Mouse (Mus musculus) embryonic facial prominence, embryonic 11.5 days (tissue): Measurements from ENCODE around the gene Clns1a. TPM values are rescaled to one million over a fixed set of nuclear protein-coding genes. Genes with fewer than 3 reads are reported as not detected.

Experiments
- ATAC-seq: fragments of 200-750 bp; cut with Nextera tagmentation; replicated peaks from 2 replicates; pipeline ENCODE4 v1.8.0; 2017; ENCODE audit warnings: low read depth; ENCODE audit not compliant: insufficient number of reproducible peaks, low FRiP score, low TSS enrichment
- DNase-seq: peaks from one replicate; pipeline ENCODE4 v3.0.0-alpha.2; 2015; ENCODE audit warnings: low spot score
- H3K27ac ChIP-seq: fragments of 300-500 bp; sonication (generic); replicated peaks from 2 replicates; pipeline ENCODE4 v1.5.1; 2014; ENCODE audit warnings: mild to moderate bottlenecking, low read depth, low read length, control low read depth
- H3K27me3 ChIP-seq: fragments of 300-500 bp; sonication (generic); 2 replicates; pipeline ENCODE4 v1.6.1; 2014; ENCODE audit warnings: mild to moderate bottlenecking, low read length, moderate library complexity, mixed read lengths; ENCODE audit not compliant: control insufficient read depth, insufficient read depth
- H3K36me3 ChIP-seq: fragments of 300-500 bp; sonication (generic); replicated peaks from 2 replicates; pipeline ENCODE4 v1.6.1; 2014; ENCODE audit warnings: low read depth, mild to moderate bottlenecking, low read length, moderate library complexity, mixed read lengths; ENCODE audit not compliant: control insufficient read depth, insufficient read depth
- H3K4me1 ChIP-seq: fragments of 300-500 bp; sonication (generic); 2 replicates; pipeline ENCODE4 v1.6.1; 2014; ENCODE audit warnings: low read length, mixed read lengths; ENCODE audit not compliant: control insufficient read depth, insufficient read depth
- H3K4me2 ChIP-seq: fragments of 300-500 bp; sonication (generic); 2 replicates; pipeline ENCODE4 v1.6.1; 2014; ENCODE audit warnings: low read depth, mild to moderate bottlenecking, control low read depth, low read length, moderate library complexity
- H3K4me3 ChIP-seq: fragments of 300-500 bp; sonication (generic); 2 replicates; pipeline ENCODE4 v1.5.1; 2014; ENCODE audit warnings: low read depth, low read length, control low read depth
- H3K9ac ChIP-seq: fragments of 300-500 bp; sonication (generic); replicated peaks from 2 replicates; pipeline ENCODE4 v1.6.1; 2014; ENCODE audit warnings: mild to moderate bottlenecking, control low read depth, low read length
- H3K9me3 ChIP-seq: fragments of 300-500 bp; sonication (generic); replicated peaks from 2 replicates; pipeline ENCODE4 v1.6.1; 2016; ENCODE audit warnings: mild to moderate bottlenecking, low read length, inconsistent platforms, mixed read lengths; ENCODE audit not compliant: control insufficient read depth
- WGBS: fragments of 180-500 bp; shearing (Covaris S2); extraction: QIAGEN DNeasy Blood & Tissue Kit; methylation state at CpG from one replicate; pipeline ENCODE4 v1.1.7; 2014; 5-methylcytosine and 5-hydroxymethylcytosine counted together
- polyA plus RNA-seq: library from polyadenylated mRNA; unstranded; fragments of >200 nt; fragmentation: Nextera tagmentation; extraction: Ambion mirVana; gene quantifications from 2 replicates; pipeline ENCODE4 v1.2.1, GENCODE M21; 2014

The Clns1a gene
- polyA plus RNA-seq = 293 and 295 TPM in 2 replicates

DNA sequence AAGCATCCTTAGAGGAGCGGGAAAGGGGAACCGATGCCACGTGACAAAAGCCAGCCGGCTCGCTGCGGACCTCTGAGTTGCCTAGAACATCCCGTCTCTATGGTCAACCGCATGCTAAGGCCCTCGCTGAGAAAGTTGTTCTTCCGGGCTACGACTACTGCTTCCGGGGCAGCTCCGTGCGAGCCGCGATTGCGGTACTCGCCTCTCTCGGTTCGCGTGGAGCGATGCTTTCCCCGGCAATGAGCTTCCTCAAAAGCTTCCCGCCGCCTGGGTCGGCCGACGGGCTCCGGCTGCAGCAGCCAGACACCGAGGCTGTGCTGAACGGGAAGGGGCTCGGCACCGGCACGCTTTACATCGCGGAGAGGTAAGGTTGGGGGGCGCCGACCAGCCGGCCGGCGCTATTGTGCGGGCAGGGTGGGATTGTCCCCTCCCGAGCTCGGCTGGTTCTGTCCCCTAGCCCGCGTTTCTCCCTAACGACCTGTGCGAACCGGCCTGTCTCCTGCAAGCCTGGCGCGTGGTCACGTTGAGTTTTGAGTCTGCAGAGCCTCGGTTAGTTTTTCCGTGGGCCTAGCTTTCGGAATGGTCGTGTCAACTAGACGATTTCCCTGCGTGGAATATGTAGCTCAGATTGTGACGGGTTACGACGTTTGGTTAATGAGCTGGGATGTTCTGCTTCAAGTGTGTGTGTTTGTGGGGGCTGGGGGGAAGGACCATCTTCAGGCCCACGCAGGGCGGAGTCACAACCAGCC lies at the start of gene Clns1a:
Gene Clns1a, plus strand, starts transcription at position 129 of the 749 bp plus-strand sequence.
- Histone ChIP-seq H3K4me3 (peak within 1 kb of the TSS; percentile 97), H3K4me1 (no peaks in the 10 kb centered on the region), H3K27ac (peak within 1 kb of the TSS; percentile 59), H3K9ac (peak within 1 kb of the TSS; percentile 95), H3K4me2 (peak within 1 kb of the TSS; percentile 52), H3K36me3 (no peaks in the 10 kb centered on the region; the same call in 1 of the 2 replicates), H3K9me3 (no peaks in the 10 kb centered on the region), H3K27me3 (no peaks in the 10 kb centered on the region)
- peak; percentile 96 for DNase-seq
- ATAC-seq = peak; percentile 97
- under 1% methylated on average over 63 of the region's 63 CpGs for WGBS

DNA sequence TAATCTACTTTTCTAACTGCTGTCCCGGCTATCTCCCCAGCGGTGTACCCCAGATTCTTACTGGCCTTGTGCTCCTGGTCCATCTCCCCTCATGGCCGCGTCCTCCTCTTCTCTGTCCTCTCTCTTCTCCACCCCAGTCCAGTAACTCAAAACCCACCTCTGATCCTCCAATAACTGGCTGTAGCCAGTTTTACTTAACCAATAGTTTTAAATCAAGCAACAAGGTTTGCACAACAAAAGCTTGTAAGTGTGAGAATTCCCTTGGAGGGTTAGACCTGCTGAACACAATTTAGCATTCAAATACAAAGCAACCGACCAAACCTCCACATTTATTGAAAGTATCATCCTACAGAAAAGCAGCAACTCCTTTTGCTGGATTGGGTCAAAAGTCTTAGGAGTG lies 48.8 kb upstream of the Clns1a start:
- WGBS = 90% methylated on average over 5 of the region's 5 CpGs
- Histone ChIP-seq H3K4me3 (no peak overlapping the region), H3K4me2 (no peak overlapping the region), H3K4me1 (no peaks in the 10 kb centered on the region), H3K27ac (no peak overlapping the region), H3K36me3 (no peaks in the 10 kb centered on the region), H3K27me3 (no peaks in the 10 kb centered on the region), H3K9me3 (no peaks in the 10 kb centered on the region), H3K9ac (no peak overlapping the region)
- no peak for DNase-seq
- ATAC-seq = no peak

DNA sequence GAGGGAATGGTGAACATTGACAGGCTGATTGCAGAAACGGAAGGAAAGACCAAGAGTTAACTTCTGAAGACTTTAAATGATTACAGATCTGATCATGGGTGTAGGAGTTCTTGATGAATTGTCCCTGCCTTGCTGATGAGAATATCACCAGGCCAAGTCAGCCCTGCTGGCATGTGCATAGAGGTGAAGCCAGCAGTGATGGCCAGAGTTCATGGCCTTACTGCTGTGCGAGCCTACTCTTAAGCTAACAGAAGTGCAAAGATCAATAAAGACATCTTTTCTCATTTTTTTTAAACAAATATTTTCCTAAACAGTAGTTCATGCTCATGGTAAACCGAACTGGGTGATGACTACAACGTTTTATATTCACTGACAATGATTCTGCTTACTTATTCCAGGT lies 45.7 kb upstream of the Clns1a start:
- Histone ChIP-seq H3K4me2 (no peak overlapping the region), H3K27me3 (no peaks in the 10 kb centered on the region), H3K9ac (no peak overlapping the region), H3K4me3 (no peak overlapping the region), H3K4me1 (no peaks in the 10 kb centered on the region), H3K9me3 (no peaks in the 10 kb centered on the region), H3K36me3 (no peaks in the 10 kb centered on the region; the same call in 1 of the 2 replicates), H3K27ac (no peak overlapping the region)
- ATAC-seq (no peak), DNase-seq (no peak)
- 86% methylated on average over 4 of the region's 4 CpGs for WGBS

DNA sequence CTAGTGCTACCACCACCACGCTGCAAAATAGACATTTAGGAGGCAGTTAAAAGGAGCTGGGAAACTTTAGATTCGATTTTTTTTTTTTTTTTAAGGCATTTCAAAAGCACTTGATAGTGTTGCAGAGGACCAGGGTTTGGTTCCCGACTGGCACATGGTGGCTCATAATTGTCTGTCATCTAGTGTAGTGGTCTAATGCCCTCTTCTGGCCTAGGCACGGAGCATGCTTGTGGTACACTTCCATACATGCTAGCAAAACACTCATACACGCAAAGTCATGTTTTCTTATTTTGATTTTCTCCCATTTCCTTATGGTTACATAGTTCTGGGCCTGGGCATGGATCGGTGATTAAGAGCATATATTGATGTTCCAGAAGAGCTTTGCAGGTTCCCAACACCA lies 40.3 kb upstream of the Clns1a start:
- Histone ChIP-seq H3K4me2 (no peak overlapping the region), H3K27ac (no peak overlapping the region), H3K9ac (no peak overlapping the region), H3K4me1 (no peaks in the 10 kb centered on the region), H3K27me3 (no peaks in the 10 kb centered on the region), H3K36me3 (no peaks in the 10 kb centered on the region; the same call in 1 of the 2 replicates), H3K9me3 (no peaks in the 10 kb centered on the region), H3K4me3 (no peak overlapping the region)
- no peak for ATAC-seq
- no peak for DNase-seq
- WGBS = 93% methylated on average over 6 of the region's 6 CpGs

DNA sequence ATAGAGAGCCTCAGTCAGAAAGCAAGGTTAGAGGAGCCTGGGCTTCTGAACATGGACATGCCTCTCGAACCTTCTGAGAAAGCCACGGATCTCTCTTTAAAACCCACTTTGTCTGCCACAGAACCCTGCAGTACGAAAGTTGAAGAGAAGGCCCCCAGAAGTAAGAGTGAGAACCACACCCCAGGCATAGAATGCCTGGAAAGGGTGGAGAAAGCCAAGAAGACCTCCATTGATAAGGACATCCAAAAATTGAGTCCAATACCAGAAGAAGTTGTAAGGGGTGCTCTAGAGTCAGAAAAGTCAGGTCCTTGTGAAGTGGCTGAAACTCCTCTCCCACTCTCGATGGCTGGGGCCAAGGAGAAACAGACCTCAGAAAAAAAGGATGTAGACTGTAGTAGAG lies 34.8 kb upstream of the Clns1a start:
- Histone ChIP-seq H3K4me2 (no peak overlapping the region), H3K27ac (no peak overlapping the region), H3K9me3 (no peaks in the 10 kb centered on the region), H3K4me1 (no peaks in the 10 kb centered on the region), H3K27me3 (no peaks in the 10 kb centered on the region), H3K4me3 (no peak overlapping the region), H3K36me3 (peaks cover 3% of the 10 kb centered on the region; the same call in 1 of the 2 replicates), H3K9ac (no peak overlapping the region)
- no peak for DNase-seq
- ATAC-seq = no peak
- 87% methylated on average over 4 of the region's 4 CpGs for WGBS

DNA sequence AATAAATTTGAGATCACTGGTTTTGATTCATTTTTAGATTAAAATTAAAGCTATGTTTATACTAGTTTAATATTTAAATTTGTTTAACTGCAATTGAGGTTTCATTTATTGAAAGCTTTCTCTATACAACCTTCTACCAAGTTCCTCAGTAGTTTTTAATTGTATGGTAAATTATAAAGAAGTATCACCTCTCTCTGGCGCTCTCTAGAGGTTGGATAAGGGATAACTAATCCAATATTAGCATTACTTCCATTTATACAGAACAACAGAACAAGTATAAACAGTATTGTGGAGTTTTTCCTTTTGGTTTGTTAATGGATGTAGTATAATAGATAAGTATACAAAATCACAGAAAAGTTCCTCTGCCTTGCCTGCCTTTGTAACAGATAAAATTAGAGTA lies 17.2 kb upstream of the Clns1a start:
- ATAC-seq (no peak), DNase-seq (peak; percentile 59)
- no peak overlapping the region for H3K4me2 ChIP-seq
- no peak overlapping the region for H3K27ac ChIP-seq
- no peak overlapping the region for H3K4me3 ChIP-seq
- H3K27me3 ChIP-seq = no peaks in the 10 kb centered on the region
- no peaks in the 10 kb centered on the region; the same call in 1 of the 2 replicates for H3K36me3 ChIP-seq
- WGBS = 21% methylated on average over 1 of the region's 1 CpGs
- H3K9ac ChIP-seq = no peak overlapping the region
- no peaks in the 10 kb centered on the region for H3K4me1 ChIP-seq
- H3K9me3 ChIP-seq = no peaks in the 10 kb centered on the region

DNA sequence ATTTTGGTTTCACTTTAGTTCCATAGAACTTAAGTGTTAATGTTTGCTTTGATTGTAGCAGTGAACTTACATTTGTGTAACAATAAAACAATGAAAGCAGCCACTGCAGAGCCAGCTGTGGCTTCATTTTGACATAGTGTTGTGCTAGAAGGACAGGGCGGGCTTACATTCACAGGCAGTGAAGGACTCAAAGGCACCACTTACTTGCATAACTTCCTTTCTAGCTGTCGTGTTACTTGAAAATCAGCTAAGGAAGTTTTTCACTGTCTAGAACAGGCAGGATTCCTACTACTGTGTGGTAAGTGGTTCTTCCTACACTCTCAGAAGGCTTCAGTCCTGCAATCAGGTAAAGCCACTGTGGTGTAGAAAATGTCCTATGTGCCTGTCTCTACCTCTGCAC lies 8.6 kb upstream of the Clns1a start:
- DNase-seq (no peak), ATAC-seq (no peak)
- WGBS = 94% methylated on average over 2 of the region's 2 CpGs
- Histone ChIP-seq H3K27ac (no peak overlapping the region), H3K4me3 (no peak overlapping the region), H3K27me3 (no peaks in the 10 kb centered on the region), H3K36me3 (0 out of 2 replicates have a peak, but pooled peaks cover 4% of the 10 kb centered on the region), H3K4me2 (no peak overlapping the region), H3K9me3 (no peaks in the 10 kb centered on the region), H3K9ac (no peak overlapping the region), H3K4me1 (no peaks in the 10 kb centered on the region)

DNA sequence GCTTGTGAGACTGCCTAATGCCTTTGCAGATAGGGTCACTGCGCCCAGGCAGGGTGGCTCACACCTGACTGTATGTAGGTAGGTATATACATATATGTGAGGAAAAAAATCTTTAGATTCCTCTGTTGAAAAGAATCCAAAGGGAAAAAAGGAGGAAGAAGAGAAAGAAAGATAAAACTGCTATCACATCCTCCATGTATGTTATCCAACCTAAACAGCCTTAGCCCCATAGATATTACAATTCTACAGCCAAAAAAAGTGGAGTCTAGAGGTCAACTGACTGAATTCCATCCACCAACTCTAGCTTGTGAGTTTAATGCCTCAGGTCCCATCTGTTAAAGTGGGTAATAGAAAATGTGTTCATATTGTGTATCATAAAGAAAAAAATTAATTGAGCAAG lies 993 bp upstream of the Clns1a start:
- no peaks in the 10 kb centered on the region; the same call in 1 of the 2 replicates for H3K36me3 ChIP-seq
- H3K27me3 ChIP-seq = no peaks in the 10 kb centered on the region
- H3K9me3 ChIP-seq = no peaks in the 10 kb centered on the region
- no peak overlapping the region for H3K4me3 ChIP-seq
- ATAC-seq (no peak), DNase-seq (no peak)
- H3K9ac ChIP-seq = no peak overlapping the region
- H3K4me2 ChIP-seq = no peak overlapping the region
- no peaks in the 10 kb centered on the region for H3K4me1 ChIP-seq
- H3K27ac ChIP-seq = no peak overlapping the region
- 94% methylated on average over 1 of the region's 1 CpGs for WGBS
